7 mouse cellular contexts compared by ENCODE assay signal in the genomic region with DNA sequence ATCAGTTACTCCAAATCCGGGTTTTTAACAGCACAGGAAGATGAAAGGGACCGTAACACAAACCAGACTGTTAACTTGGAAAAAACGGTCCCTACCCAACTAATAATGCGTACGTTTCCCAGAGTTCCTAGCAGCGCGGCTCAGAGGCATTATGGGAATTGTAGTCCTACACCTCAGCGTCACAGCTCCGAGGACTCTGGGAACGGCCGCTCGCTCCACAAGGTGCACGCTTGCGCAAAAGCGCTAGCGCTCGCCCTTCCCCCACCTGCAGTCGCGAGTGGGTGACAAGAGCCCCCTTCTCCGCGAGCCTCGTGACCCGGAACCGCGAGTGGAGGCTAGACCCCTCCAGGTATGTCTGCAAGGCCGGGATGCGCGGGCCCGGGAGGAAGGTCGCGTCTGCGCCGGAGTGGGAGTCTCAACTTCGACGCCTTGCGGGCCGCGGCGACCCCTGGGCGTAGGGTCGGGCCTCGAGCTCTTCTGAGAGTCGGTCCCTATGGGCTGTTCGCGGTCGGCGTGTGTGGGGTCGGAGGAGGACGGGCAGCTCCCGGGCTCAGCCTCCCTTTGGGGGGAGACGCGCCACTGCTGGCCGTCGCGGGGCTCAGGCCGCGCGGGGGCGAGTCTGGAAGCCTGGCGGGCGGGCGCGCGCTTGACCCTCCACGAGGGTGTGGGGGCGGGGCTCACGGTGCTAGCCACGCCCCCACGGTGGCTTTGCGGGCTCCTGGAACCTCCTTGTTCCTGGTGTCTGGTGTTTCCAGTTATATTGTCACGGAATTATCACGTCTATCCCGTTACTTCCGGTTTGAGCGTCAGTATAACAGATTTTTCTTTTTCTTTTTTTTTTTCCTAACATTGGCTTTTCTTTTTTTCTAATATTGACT. TPM values are rescaled to one million over a fixed set of nuclear protein-coding genes. Genes with fewer than 3 reads are reported as not detected.
DNase-seq lines count a peak whose midpoint lies in the region; ATAC-seq lines count a peak whose summit lies in the region.

Gene Zfp1 (plus strand): TSS at position 138 of the 878 bp plus-strand sequence.

- no peaks in the 10 kb centered on the region for H3K27me3 ChIP-seq in embryonic facial prominence, embryonic 11.5 days (ENCODE audit: control insufficient read depth, insufficient read depth, low read length)
- H3K27me3 ChIP-seq in limb, embryonic 11.5 days (ENCODE audit: control insufficient read depth, insufficient read depth, low read length): no peaks in the 10 kb centered on the region
- H3K27me3 ChIP-seq in midbrain, embryonic 14.5 days (ENCODE audit: control insufficient read depth, insufficient read depth, low read length): no peaks in the 10 kb centered on the region

- whole genome bisulfite sequencing in embryonic facial prominence, embryonic 11.5 days: under 1% methylated on average over 75 of the region's 75 CpGs
- under 1% methylated on average over 74 of the region's 75 CpGs for WGBS in limb, embryonic 11.5 days
- under 1% methylated on average over 75 of the region's 75 CpGs for WGBS in midbrain, embryonic 14.5 days

- no peaks in the 10 kb centered on the region for H3K9me3 ChIP-seq in embryonic facial prominence, embryonic 11.5 days (replicated peaks; ENCODE audit: control insufficient read depth, low read length)
- no peaks in the 10 kb centered on the region for H3K9me3 ChIP-seq in limb, embryonic 11.5 days (ENCODE audit: control insufficient read depth, low read length)
- no peaks in the 10 kb centered on the region for H3K9me3 ChIP-seq in midbrain, embryonic 14.5 days (ENCODE audit: control insufficient read depth, low read length)

- no peaks in the 10 kb centered on the region for H3K4me1 ChIP-seq in embryonic facial prominence, embryonic 11.5 days (ENCODE audit: control insufficient read depth, insufficient read depth, low read length)
- 0 out of 2 replicates have a peak, but pooled peaks cover 4% of the 10 kb centered on the region for H3K4me1 ChIP-seq in limb, embryonic 11.5 days (ENCODE audit: control insufficient read depth, insufficient read depth, low read length)
- H3K4me1 ChIP-seq in midbrain, embryonic 14.5 days (ENCODE audit: control insufficient read depth, insufficient read depth, low read length): 0 out of 2 replicates have a peak, but pooled peaks cover 8% of the 10 kb centered on the region

- ATAC-seq in embryonic facial prominence, embryonic 11.5 days (replicated peaks; ENCODE audit: insufficient number of reproducible peaks, low FRiP score, low TSS enrichment, low read depth): peak; percentile 98
- peak; percentile 97 for ATAC-seq in limb, embryonic 11.5 days (ENCODE audit: insufficient number of reproducible peaks, low FRiP score, low TSS enrichment, low read depth)
- ATAC-seq in midbrain, embryonic 14.5 days (ENCODE audit: low FRiP score, low TSS enrichment): peak; percentile 98

- peak within 1 kb of the TSS; percentile 58 for H3K4me2 ChIP-seq in embryonic facial prominence, embryonic 11.5 days (ENCODE audit: low read depth, low read length)
- H3K4me2 ChIP-seq in limb, embryonic 11.5 days (ENCODE audit: low read depth, severe bottlenecking): peak within 1 kb of the TSS; percentile 60
- H3K4me2 ChIP-seq in midbrain, embryonic 14.5 days (ENCODE audit: low read length): peak within 1 kb of the TSS; percentile 64

- peak within 1 kb of the TSS; percentile 89 for H3K9ac ChIP-seq in embryonic facial prominence, embryonic 11.5 days (replicated peaks; ENCODE audit: low read length)
- H3K9ac ChIP-seq in limb, embryonic 11.5 days (ENCODE audit: low read length): peak within 1 kb of the TSS; percentile 87
- peak within 1 kb of the TSS; percentile 83 for H3K9ac ChIP-seq in midbrain, embryonic 14.5 days (replicated peaks; ENCODE audit: low read length)

- peak within 1 kb of the TSS; percentile 88 for H3K27ac ChIP-seq in embryonic facial prominence, embryonic 11.5 days (replicated peaks; ENCODE audit: low read depth, low read length)
- peak within 1 kb of the TSS; percentile 68 for H3K27ac ChIP-seq in limb, embryonic 11.5 days (replicated peaks; ENCODE audit: low read depth, low read length)
- H3K27ac ChIP-seq in midbrain, embryonic 14.5 days (replicated peaks; ENCODE audit: low read depth, low read length): peak within 1 kb of the TSS; percentile 94

- H3K36me3 ChIP-seq in embryonic facial prominence, embryonic 11.5 days (replicated peaks; ENCODE audit: control insufficient read depth, insufficient read depth, low read depth, low read length): no peaks in the 10 kb centered on the region
- no peaks in the 10 kb centered on the region for H3K36me3 ChIP-seq in limb, embryonic 11.5 days (ENCODE audit: control insufficient read depth, insufficient read depth, low read length)
- H3K36me3 ChIP-seq in midbrain, embryonic 14.5 days (ENCODE audit: control insufficient read depth, insufficient read depth, low read length): no peaks in the 10 kb centered on the region

- DNase-seq in adrenal gland, postnatal 14 days: peak; percentile 95
- DNase-seq in embryonic facial prominence, embryonic 11.5 days (ENCODE audit: low spot score): peak; percentile 97
- peak; percentile 99 for DNase-seq in heart, adult 11 months
- DNase-seq in kidney, adult 18-20 months: peak; percentile 92
- peak; percentile 93 for DNase-seq in limb, embryonic 11.5 days (ENCODE audit: low spot score)
- DNase-seq in midbrain, embryonic 14.5 days: peak; percentile 98
- DNase-seq in spleen, adult 18-20 months: peak; percentile 85 to 88

- peak within 1 kb of the TSS; percentile 82 for H3K4me3 ChIP-seq in embryonic facial prominence, embryonic 11.5 days (ENCODE audit: low read depth, low read length)
- H3K4me3 ChIP-seq in limb, embryonic 11.5 days (ENCODE audit: low read depth, low read length): peak within 1 kb of the TSS; percentile 66
- peak within 1 kb of the TSS; percentile 88 for H3K4me3 ChIP-seq in midbrain, embryonic 14.5 days (replicated peaks; ENCODE audit: low read depth, low read length)

RNA-seq across cellular contexts. Expression of gene Zfp1, which starts in this region (rescaled TPM):
- total RNA-seq in adrenal gland, postnatal 14 days (2021): 9.2 and 11.2 TPM in 2 replicates
- 25.4 and 26.9 TPM in 2 replicates for polyA plus RNA-seq in embryonic facial prominence, embryonic 11.5 days (2014; fragmentation: Nextera tagmentation; extraction: Ambion mirVana)
- 22.8 and 23.3 TPM in 2 replicates for polyA plus RNA-seq in limb, embryonic 11.5 days (2014; fragmentation: Nextera tagmentation; extraction: Ambion mirVana)
- polyA plus RNA-seq in midbrain, embryonic 14.5 days (2014; fragmentation: Nextera tagmentation; extraction: Ambion mirVana): 27.3 and 33.8 TPM in 2 replicates

Comparison
In these comparisons a context has a peak if more than half of its experiments do, and no peak if none do; other contexts are left out.
1. Peak in every context shown above with its lines: DNase-seq, ATAC-seq, H3K4me3 ChIP-seq and H3K27ac ChIP-seq.